Mouse (Mus musculus) intestine, embryonic 14.5 days (tissue): ENCODE measurements at regions not wholly inside any gene's neighbourhood (a gene's known extent, or its start where the extent isn't known, plus 50 kb on each side); places are given as distances from the start of the nearest gene placed in this dataset.

Experiments used
- ATAC-seq: fragments of 200-750 bp; cut with Nextera tagmentation; replicated peaks from 2 replicates; pipeline ENCODE4 v1.8.0; 2017; ENCODE audit warnings: low read depth, moderate number of reproducible peaks, moderate TSS enrichment, moderate library complexity; ENCODE audit not compliant: low FRiP score, low TSS enrichment
- DNase-seq: peaks from one replicate; pipeline ENCODE4 v3.0.0-alpha.2; 2018; ENCODE audit warnings: low spot score
- H3K27ac ChIP-seq: fragments of 300-500 bp; sonication (generic); 2 replicates; pipeline ENCODE4 v1.5.1; 2014; ENCODE audit warnings: low read depth, mild to moderate bottlenecking, control low read depth
- H3K27me3 ChIP-seq: fragments of 300-500 bp; sonication (generic); replicated peaks from 2 replicates; pipeline ENCODE4 v1.6.1; 2014; ENCODE audit warnings: low read length, control low read depth; ENCODE audit not compliant: control insufficient read depth, insufficient read depth
- H3K36me3 ChIP-seq: fragments of 300-500 bp; sonication (generic); 2 replicates; pipeline ENCODE4 v1.6.1; 2014; ENCODE audit warnings: low read length, control low read depth; ENCODE audit not compliant: control insufficient read depth, insufficient read depth
- H3K4me1 ChIP-seq: fragments of 300-500 bp; sonication (generic); replicated peaks from 2 replicates; pipeline ENCODE4 v1.6.1; 2014; ENCODE audit warnings: low read length, control low read depth, mixed read lengths; ENCODE audit not compliant: control insufficient read depth, insufficient read depth
- H3K4me2 ChIP-seq: fragments of 300-500 bp; sonication (generic); 2 replicates; pipeline ENCODE4 v1.6.1; 2014; ENCODE audit warnings: low read length
- H3K4me3 ChIP-seq: fragments of 300-500 bp; sonication (generic); 2 replicates; pipeline ENCODE4 v1.5.1; 2014; ENCODE audit warnings: low read depth, low read length, control low read depth, mixed read lengths
- H3K9ac ChIP-seq: fragments of 300-500 bp; sonication (generic); 2 replicates; pipeline ENCODE4 v1.6.1; 2014; ENCODE audit warnings: mild to moderate bottlenecking, low read length
- H3K9me3 ChIP-seq: fragments of 300-500 bp; sonication (generic); 2 replicates; pipeline ENCODE4 v1.6.1; 2016; ENCODE audit warnings: low read length, control low read depth; ENCODE audit not compliant: control insufficient read depth
- WGBS: fragments of 180-500 bp; shearing (Covaris S2); extraction: QIAGEN DNeasy Blood & Tissue Kit; methylation state at CpG from one replicate; pipeline ENCODE4 v1.1.7; 2014; 5-methylcytosine and 5-hydroxymethylcytosine counted together

DNA sequence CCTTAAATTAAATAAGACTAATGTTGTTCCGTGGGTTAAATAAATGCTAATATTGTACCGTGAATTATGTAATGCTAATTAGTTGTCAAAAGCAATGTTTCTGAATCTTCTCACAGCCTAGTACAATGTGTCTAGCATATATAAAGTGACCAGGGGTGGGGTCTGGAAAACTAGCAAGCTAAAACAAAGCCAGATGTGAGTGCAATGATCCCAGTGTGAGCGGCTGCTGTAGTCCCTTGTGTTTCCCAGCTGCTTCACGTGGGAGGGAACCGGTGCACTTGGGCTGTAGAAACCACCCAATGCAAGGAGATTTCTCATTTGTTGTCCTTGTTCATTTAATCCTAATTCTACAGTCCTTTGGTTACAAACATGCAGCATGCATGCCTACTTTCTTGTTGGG, 232.4 kb upstream of the Tll1 start:
- 65% methylated on average over 5 of the region's 5 CpGs for WGBS
- Histone ChIP-seq H3K4me1 (no peaks in the 10 kb centered on the region), H3K27ac (no peak overlapping the region), H3K27me3 (no peaks in the 10 kb centered on the region), H3K36me3 (no peaks in the 10 kb centered on the region), H3K4me2 (no peak overlapping the region), H3K4me3 (no peak overlapping the region), H3K9ac (no peak overlapping the region), H3K9me3 (no peaks in the 10 kb centered on the region)
- DNase-seq (no peak), ATAC-seq (no peak)

DNA sequence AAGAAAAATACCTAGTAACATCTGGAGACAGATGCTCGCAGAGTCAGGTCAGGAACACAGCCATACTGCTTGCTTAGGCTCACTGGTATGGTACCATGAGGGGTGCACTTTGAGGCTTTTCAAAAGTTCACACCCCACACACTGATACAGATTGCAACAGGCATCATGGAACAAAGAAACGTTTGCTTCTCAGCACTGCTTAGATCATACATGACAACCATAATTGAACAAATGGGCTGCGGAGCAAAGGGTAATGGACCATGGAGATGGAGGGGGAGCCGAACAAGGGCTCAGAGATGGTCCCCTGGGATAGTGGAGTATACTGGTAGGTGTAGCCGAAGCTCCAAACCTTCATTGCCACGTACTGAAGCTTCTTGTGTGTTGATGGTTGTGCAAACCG, 228.6 kb upstream of the Tll1 start:
- no peak for ATAC-seq

DNA sequence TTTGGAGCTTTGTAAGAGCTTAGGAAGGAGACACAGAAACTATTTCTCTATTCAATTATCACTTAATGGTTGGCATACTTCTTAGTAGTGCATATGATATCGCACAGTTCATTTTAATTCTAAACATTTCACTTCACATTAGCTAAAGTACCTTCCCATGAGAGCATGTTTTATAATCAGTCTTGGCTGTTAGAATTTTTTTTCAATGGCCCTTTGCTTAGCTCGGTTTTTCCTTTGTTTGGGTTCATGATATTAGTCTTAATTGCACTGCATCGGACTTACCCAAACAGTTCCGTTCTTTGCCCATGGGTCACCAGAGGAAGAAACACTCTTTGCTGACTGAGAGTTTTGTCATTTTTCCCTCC, 216.8 kb upstream of the Tll1 start:
- no peak for ATAC-seq
- Histone ChIP-seq H3K4me2 (no peak overlapping the region), H3K9me3 (no peaks in the 10 kb centered on the region), H3K27me3 (no peaks in the 10 kb centered on the region), H3K36me3 (no peaks in the 10 kb centered on the region), H3K27ac (no peak overlapping the region), H3K9ac (no peak overlapping the region), H3K4me1 (no peaks in the 10 kb centered on the region), H3K4me3 (no peak overlapping the region)
- 75% methylated on average over 4 of the region's 4 CpGs for WGBS
- DNase-seq, result no peak

More for the DNA sequence above, 228.6 kb upstream of the Tll1 start:
- Histone ChIP-seq H3K4me2 (no peak overlapping the region), H3K27me3 (no peaks in the 10 kb centered on the region), H3K9me3 (no peaks in the 10 kb centered on the region), H3K4me1 (no peaks in the 10 kb centered on the region), H3K9ac (no peak overlapping the region), H3K27ac (no peak overlapping the region), H3K36me3 (no peaks in the 10 kb centered on the region), H3K4me3 (no peak overlapping the region)
- 86% methylated on average over 7 of the region's 7 CpGs for WGBS
- no peak for DNase-seq

DNA sequence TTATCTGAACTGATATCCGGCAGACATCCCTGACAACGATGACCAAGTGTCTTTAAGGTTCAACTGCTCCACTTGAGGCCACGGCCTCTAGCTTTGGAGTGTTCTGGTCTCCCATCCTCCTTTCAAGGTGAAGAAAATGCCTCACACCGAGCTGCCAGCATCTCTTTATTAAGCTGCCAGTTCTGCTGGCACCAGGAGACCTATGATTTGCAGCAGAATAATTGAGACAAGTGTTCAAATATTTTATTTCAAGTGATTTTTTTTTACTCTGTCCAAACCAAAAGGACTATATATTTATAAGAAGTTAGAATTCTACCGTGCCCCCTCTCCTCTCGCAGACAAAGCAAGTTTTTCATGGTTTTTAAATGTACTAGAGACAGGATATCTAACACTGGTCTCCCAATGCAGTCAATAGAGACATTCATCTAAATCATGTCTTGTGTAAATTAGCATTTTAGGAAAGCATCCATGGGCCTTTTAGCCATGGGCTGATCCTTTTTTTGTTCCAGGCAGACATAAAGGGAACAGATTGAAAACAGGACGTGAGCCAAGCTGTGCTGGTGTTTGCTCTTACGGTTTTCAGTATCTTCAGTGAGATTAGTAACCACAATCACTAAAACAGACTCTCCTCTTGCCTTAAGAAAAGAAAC, 216.3 kb upstream of the Tll1 start:
- no peak for DNase-seq
- Histone ChIP-seq H3K4me3 (no peak overlapping the region), H3K4me1 (no peaks in the 10 kb centered on the region), H3K27ac (no peak overlapping the region), H3K9ac (no peak overlapping the region), H3K27me3 (no peaks in the 10 kb centered on the region), H3K4me2 (no peak overlapping the region), H3K9me3 (no peaks in the 10 kb centered on the region), H3K36me3 (no peaks in the 10 kb centered on the region)
- WGBS, result 53% methylated on average over 8 of the region's 8 CpGs
- no peak for ATAC-seq

DNA sequence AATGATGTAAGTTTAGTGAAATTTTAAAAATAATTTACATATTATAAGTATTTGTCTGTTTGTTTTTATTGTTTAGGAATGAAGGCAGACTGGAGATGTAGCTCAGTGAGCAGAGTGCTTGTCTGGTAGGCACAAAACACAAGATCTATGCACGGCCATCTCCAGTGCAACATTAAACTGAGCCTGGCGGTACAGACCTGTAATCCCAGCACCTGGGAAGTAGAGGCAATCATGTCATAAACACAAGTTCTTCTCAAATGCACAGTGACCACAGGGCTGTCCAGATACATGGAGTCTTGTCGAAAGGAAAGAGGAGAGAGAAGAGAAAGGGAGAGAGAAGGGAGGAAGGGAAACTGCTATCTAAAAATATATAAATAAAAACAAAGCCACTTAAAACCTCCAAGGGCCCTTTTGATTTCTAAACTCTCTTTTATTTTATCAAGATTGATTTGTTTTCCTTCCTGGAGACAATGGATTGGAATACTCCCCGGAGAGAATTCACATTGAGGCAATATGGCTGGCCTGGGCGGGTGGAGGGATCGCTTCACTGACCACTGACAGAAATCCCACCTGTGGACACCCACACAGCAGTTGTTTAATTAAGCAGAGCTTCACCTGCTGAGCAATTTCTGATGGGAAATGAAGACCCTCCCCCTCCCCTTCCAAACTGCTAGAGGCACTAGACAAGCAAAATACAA, 215.6 kb upstream of the Tll1 start:
- no peaks in the 10 kb centered on the region for H3K9me3 ChIP-seq
- H3K4me3 ChIP-seq, result no peak overlapping the region
- no peak for DNase-seq
- H3K9ac ChIP-seq, result no peak overlapping the region
- H3K4me1 ChIP-seq, result no peaks in the 10 kb centered on the region
- WGBS, result 86% methylated on average over 6 of the region's 6 CpGs
- no peak overlapping the region for H3K27ac ChIP-seq
- ATAC-seq, result no peak
- H3K27me3 ChIP-seq, result no peaks in the 10 kb centered on the region
- H3K4me2 ChIP-seq, result no peak overlapping the region
- no peaks in the 10 kb centered on the region for H3K36me3 ChIP-seq

DNA sequence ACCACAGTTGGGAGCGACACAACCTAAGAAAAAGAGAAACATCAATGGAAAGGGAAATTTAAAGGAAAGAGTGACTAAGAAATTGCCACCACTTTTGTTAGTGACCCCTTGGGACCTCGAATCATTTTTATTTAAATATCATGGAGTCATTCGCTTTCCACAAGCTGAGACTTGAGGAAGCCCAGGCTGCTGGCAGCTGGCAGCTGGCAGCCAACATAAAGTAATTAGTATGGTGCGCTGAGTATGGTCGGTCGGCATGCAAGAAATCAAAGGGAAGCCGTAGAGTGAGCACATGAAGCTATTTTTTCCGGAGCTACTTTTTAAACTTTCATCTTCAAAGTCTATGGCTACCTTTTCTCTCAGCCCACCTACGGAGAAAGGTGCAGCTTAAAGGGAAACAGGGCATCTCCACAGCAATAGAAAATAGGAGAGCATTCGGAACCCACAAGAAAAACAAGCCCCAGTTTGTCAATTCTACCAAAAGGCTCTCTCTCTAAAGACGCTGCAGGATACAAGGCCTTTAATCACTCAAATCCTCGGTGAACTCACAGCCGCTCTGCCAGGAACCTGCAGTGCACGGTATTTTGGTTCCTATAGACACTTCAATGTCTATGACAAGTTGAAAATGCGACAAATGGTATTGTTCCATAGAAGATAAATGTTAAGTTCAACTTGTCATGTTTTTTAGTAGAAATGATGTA, 206.6 kb upstream of the Tll1 start:
- 67% methylated on average over 15 of the region's 15 CpGs for WGBS
- no peak overlapping the region for H3K27ac ChIP-seq
- no peak overlapping the region for H3K4me3 ChIP-seq
- H3K4me1 ChIP-seq, result no peaks in the 10 kb centered on the region
- no peaks in the 10 kb centered on the region for H3K9me3 ChIP-seq
- no peak overlapping the region for H3K4me2 ChIP-seq
- H3K9ac ChIP-seq, result no peak overlapping the region
- H3K27me3 ChIP-seq, result no peaks in the 10 kb centered on the region
- ATAC-seq, result no peak
- DNase-seq, result no peak
- H3K36me3 ChIP-seq, result no peaks in the 10 kb centered on the region

DNA sequence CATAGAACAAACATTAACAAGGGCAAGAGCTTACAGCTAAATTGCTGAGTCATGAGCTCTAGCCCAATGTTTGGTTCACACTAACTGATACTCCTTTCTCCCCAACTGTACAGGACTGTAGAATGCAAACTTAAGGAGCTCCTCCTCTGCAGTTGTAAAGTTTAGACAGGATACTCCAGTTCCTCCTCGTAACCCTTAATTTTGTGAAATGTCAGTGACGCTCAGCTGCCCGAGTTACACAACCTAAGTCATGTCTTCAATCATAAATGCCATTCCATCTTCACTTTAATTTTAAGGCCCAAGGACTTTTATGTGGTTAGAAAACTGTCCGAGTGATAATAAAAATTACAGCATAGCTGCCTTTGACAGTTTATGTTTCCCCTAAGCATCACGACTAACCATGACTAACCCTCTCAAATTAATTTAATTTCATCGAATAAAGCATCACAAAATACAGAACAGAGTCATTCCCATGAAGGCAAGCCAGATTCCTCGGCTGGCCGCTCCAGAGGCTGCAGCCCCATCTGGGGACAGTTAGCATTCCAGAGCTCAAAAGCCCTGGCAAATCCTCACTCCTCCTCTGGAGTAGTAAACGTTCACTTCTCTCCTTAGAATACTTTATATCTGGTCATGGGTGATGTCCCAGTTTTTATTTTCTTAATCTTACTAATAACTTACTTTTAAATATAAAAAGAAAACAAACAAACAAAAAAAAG, 200.9 kb upstream of the Tll1 start:
- no peak for DNase-seq
- no peaks in the 10 kb centered on the region for H3K9me3 ChIP-seq

DNA sequence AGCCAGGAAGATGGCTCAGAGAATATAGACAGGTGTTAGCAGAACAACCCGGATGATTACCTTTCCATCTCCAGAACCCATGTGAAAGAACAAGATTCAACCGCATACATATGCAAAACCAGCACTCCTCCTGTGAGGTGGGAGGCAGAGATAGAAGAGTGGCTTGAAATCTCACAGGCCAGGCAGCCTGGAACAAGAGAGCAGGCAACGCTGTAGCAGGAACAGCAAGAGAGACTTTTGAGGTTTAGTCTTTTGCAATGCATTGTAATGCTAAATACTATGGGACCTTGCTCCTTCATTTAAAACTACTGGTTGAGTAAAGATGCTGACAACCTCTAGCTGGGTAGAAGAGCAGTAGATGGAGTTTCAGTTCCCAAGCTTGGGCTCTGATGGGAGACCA, 193.5 kb upstream of the Tll1 start:
- no peak overlapping the region for H3K4me2 ChIP-seq
- H3K27me3 ChIP-seq, result no peaks in the 10 kb centered on the region
- WGBS, result 73% methylated on average over 3 of the region's 3 CpGs
- H3K36me3 ChIP-seq, result no peaks in the 10 kb centered on the region
- H3K9me3 ChIP-seq, result no peaks in the 10 kb centered on the region
- no peak overlapping the region for H3K27ac ChIP-seq
- ATAC-seq, result no peak
- no peak overlapping the region for H3K9ac ChIP-seq
- H3K4me1 ChIP-seq, result no peaks in the 10 kb centered on the region
- no peak overlapping the region for H3K4me3 ChIP-seq
- DNase-seq, result no peak

More for the DNA sequence above, 200.9 kb upstream of the Tll1 start:
- no peak overlapping the region for H3K9ac ChIP-seq
- H3K27me3 ChIP-seq, result no peaks in the 10 kb centered on the region
- no peaks in the 10 kb centered on the region for H3K36me3 ChIP-seq
- H3K4me3 ChIP-seq, result no peak overlapping the region
- ATAC-seq, result no peak
- no peak overlapping the region for H3K27ac ChIP-seq
- no peak overlapping the region for H3K4me2 ChIP-seq
- WGBS, result 49% methylated on average over 9 of the region's 9 CpGs
- no peaks in the 10 kb centered on the region for H3K4me1 ChIP-seq
